Mouse (Mus musculus) testis, postnatal 10 days (tissue): ENCODE results near the gene Prpf8.
"Not testable (repeated sequence)": the region's sequence is repeated elsewhere in the genome, so short reads cannot be mapped to it uniquely, and the experiment has no call there.

Source experiments
- DNase-seq: peaks from one replicate; pipeline ENCODE4 v3.0.0; 2021; ENCODE audit warnings: low spot score

The Prpf8 gene

DNA sequence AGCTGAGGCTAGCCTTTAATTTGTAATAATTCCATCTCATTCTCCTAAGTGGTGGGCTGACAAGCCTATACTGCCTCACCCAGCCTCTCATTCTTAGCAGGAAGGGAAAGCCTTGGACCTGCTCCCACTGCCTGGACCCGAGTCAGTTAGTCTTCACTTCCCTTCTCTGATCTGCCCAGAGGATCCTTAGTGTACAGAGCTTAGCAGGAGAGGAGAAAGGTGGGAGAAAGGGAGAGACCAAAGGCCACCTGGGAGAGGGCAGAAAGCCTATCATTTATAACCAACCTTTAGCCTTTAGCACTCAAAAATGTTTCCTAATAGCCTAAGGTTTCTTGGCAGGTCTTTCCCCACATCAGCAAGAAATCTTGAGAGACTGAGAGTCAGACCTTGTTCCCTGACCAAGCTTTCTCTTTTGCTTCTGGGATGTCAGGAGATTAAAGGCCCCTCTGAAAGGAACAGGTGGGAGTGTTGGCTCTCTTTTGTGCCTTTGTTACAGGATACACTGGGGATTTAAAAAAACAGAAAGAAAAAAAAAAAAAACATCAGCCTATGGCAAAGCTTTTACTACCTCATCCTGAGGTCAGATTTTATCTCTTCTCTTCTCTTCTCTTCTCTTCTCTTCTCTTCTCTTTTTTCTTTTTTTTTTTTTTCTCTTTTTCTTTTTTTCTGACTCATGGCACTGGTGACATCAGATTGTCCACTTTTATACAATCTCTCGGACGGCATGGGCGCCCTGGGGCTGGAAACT is 47.8 kb downstream of the Prpf8 start:
- no peak for DNase-seq

DNA sequence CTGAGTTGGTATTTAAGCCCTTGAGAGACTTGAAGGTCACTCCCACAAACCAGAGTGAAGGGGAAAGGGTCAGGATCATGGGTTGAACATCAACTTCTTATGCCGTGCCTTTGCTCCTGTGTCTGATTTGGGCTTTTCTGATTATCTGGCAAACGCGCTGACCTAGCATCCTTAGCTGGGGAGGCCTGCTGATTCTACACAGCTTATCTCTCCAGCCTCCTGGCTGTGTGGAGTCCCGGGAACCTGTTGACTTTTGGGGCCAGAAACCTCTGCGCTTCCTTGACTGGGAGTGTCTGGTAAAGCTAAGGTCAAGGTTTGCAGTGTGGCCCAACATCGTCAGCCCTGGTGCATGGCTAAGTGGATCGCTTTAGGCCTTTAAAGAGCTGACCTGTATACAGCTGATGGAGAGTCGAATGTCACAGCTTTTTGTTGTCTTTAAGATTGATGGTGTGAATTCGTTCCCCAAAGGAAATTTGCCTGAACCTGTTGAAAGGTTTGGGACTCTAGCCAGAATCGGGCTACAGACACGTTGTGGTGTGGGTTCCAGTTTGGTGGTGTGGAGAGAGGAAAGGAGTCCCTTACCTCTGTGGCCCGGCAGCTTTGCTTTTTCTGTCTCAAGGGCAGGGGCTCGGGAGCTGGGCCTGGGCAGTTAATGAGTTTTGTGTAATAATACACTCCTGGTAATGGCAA is 48.6 kb downstream of the Prpf8 start:
- no peak for DNase-seq

DNA sequence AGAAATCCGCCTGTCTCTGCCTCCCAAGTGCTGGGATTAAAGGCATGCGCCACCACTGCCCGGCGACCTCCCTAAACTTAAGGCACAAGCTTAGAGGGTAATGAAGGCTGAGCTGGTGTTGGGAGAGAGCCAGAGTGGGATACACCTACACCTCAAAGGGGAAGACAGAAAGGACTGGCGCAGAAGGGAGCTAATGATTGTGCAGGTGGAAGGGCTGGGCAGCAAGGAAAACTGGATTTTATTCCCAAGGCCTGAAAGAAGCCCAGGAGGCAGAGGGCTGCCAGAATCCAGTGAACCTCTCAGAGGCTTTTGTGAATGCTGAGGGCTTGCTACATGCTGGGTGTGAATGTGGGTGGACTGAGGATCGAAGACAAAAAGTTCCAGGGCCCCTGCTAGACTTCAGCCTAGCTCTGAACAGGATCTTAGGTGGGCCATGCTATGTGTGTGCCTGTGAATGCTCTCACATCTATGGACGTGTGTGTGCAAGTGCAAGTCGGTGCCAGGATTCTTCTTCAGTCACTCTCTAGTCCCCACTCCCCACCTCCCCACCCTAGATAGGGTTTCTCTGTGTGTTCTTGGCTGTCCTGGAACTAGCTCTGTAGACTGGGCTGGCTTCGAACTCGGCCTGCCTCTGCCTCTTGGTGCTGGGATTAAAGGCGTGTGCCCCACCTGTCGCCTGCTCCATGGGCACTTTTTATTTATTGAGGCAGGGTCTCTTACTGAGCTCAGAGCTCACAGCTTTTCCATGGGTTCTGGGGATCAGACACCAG is 49.8 kb downstream of the Prpf8 start:
- DNase-seq: no peak

DNA sequence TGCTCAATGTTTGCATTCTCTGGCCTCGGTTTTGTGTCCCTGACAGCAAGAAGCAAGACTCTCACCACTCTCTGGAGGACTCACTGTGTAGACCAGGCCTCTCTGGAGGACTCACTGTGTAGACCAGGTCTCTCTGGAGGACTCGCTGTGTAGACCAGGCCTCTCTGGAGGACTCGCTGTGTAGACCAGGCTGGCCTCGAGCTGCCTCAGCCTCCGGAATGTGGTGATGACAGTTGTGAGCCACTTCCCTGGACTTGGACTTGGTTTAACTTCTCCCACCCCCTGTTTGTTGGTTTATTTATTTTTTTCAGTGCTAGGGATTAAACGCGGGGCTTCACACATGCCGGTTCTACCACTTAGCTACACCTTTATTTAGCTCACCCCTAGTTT is 50.4 kb downstream of the Prpf8 start:
- no peak for DNase-seq

DNA sequence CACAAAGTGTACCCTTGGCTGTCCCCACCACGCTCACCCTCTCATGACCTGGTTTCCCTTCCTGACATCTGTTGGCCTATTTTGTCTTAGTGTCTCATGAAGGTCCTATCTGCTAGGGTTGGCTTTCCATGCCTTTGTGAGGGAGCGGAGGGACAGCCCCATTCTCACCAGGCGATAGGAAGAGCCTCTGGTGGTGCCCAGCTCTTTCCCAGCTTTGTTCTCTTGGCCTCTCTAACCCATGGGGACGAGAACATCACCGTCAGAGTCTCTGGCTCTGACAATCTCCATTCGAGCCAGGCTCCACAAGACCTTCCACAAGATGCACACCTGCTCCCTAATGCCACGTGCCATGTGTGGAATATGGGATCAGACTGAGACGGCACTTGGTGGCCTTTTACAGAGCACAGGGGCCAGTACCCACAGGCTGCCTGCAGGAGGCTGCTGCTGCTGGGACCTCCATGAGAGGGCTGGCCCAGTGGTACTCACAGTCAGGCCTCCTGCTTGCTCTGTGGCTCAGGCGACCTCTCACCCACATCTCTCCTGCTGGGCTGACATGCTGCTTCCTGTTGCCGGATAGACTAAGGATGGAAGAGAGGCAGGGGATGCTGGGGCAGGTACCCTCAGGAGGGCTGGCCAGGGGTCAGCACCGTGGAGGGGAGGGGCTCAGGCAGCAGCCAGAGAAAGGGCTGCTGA is 51.0 kb downstream of the Prpf8 start:
- DNase-seq: no peak

DNA sequence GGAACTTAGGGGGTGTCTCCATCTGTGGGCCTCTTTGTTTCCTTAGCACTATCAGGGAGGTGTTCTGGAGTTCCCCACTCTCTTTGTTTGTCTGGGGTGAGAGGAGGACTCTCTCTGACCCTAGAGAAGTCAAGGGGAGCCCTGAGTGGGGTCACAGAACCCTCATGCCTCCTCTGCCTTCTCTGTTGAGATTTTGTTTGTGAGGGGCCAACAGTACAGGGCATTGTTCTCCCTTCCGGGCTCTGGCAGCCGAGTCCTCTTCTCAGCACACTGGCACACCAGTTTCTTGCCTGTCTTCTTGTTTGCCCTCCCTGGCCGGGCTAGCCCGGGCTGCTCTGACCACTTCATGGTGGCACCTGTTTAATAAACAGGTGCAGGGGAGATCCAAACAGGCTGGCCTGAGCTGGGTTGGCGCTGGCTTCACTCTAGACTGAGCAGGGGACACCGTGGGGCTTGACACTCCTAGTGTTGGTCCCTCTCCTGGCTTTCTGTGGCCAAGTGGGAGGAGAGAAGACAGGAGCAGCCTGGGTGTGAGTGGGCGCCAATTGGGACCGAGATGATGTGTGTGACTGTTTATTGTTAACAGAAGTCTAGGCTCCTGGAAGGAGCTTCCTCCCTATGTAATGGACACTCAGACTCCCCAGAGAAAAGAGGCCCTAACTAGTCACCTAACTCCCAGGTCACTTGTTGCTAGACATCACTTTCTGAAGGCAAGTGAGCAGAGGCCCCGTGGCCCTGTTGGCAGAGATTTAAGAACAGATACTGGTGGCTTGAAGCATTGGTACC is 51.8 kb downstream of the Prpf8 start:
- DNase-seq: no peak

DNA sequence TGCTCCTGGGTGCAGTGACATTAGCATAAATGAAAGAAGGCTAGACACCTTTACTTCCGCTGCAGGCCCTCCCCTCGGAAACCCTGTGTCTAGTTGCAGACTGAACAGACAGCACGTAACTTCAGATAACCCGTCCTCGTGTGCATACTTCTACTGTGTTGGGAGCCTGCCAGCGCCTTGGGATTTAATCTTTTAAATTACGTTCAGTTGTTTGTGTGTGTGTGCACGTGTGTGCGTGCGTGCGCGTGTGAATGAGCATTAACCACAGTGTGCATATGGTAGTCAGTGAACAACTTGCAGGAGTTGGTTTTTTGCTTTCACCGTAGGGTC is 52.3 kb downstream of the Prpf8 start:
- no peak for DNase-seq

DNA sequence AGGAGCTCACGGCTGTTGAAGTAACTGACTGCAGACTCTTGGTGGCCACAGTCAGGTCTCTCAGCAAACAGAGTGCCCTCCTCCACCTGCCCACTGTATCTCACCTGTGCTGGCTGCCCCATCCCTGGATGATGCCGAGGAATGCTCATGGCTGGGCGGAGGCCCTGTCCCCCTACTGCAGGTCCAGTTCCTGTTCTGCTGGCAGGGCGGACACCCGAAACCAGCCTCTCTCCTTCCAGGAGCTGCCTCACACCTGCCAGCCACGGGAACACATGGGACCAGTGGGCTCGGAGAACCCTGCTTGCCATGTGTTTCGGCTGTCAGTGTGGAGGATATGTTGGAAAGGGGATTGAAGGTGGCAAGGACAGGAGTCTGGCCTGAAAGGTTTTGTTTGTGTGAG is 53.6 kb downstream of the Prpf8 start:
- no peak for DNase-seq

DNA sequence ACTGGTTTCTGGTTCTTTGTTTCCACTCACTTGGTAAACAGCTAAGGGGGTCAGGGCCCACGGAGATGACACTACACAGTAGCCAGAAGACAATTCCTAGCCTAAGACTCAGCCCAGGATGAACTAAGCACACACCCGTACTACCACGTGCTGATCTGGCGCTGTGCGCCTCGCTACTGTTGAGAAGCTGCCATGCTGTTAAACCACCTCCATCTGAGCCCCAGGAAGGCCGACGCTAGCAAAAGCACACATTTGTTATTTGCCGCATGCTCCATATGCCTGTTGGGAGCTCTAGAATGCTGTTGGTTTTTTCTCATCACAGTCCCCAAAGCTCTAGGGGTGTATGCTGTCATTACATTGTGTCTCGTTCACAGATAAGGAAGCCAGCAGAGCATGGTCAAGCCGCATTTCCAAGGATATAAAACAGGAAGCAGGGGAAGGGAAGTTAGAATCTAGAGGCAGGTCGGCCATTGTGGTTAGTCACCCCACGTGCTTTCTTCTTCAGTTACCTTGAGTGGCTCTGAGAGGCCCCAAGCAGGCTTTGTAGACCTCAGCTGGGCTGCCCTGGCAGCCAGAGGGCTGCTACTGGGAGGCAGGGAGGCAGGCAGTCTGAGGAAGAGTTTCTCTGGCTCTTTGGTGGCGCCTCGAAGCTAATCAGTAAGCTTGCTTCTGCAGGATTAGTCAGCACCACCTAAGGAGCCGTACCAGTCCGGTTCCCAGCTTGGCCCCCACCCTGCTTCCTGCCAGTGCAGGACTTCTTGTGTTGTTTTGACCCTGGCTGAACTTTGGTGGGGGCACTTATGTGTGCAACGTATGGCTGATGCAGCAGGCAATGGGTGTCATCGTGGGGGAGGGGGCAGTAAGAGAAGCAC is 54.3 kb downstream of the Prpf8 start:
- DNase-seq: no peak

DNA sequence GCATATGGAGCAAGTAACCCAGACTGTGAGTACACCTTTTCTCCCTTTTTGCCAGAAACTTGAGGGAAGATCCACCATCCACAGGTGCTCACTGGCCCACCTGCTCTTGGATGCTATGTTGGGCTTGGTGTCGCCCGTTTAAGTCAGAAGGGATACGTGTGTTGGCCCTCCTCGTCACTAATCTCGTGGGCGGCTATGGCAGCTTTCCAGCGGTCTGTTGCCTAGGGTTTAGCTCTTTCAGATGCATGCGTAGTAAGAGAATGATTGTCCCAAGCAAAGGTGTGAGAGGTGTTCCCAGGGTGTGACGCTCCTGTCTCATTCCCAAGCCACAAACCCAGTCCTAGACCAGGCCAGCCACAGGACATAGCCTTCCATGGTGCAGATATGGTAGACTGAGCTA is 58.1 kb downstream of the Prpf8 start:
- DNase-seq: no peak

DNA sequence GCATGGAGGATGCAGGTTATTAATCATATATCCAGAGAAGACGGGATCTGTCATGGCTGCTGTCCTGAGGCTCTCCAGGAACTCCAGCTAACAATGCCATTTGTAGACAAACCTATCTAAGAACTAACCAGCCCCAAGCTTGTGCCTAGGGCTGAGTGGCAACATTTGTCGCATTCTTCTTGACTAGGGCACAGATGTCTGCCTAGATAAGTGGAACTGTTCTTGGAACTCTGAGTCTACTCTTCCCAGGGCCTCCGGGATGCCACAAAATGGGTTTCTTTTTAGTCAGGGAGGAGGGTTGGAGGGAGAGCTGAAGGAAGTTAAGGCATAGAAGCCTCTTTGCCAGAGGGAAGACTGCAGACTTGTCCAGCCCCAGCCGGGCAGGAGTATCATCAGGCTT is 59.4 kb downstream of the Prpf8 start:
- no peak for DNase-seq

DNA sequence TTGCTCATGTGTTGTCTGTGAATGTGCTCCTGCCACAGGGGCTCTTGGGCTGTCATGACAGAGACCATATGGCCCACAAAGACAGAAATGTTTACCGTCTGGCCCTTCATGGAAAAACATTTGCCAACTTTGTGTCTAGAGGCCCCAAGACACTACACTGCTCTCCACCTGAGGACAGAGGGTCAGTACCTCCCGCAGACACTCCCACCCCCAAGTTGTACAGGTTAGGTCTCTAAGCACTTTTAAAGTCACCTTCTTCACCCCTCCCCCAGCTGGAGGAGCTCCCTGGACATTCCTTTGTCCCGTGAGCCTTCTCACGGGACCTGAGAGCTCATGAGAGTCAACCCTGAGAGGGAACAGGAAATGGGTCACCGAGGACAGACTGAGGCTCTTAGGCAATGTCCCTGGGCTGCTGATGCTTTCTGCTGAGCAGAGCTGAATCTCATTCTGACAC is 63.1 kb downstream of the Prpf8 start:
- DNase-seq: no peak

DNA sequence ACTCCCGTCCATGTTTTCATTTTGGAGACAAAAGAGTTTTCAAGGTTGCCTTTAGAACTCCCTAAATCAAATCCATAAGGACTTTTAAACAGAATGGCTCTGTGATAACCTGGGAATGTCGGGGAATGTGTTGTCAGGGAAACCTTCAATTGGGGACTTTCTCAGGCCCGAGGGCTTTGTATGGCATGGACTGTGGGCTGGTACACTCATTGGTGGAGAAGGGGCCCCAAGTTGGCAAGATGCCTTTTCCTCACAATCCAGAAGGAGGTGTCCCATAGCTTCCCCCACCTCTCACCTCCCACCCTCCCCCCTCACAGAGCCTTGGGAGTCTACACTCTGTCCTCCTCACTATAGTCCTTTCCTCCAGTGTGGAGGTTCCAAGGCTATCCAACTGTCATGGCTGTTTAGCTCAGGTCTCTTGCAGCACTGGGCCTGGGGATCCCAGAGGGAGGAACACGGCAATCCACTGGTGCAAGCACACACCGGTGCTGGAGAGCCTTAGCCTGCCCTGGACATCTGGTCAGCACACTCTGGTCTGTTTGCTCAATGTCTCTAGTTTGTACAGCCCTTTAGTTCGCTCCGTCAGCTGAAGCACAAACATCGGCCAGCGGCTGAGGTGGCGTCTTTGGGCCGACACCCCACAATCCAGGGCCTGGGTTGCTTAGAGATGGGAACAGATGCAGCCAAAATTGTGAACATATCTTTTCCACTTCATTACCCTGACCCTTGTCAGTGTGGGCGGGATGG is 63.8 kb downstream of the Prpf8 start:
- no peak for DNase-seq

DNA sequence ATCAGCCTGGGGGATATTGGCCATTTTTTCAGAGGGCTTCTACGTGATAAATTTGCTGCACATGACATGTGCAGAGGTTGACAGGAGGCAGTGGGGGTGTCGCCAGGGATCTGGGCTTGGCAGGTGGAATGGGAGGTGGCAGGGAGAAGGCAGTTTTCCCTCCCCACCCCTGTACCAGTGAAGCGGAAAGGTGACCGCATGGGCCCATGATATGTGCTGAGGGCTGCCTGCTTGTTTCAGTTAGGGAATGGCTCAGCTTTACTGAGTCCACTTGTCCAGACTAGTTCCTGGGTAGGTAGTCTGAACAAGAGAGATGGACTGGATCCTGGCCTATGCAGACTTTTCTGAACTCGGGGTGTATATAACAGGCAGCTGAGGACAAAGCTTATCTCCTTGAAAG is 64.7 kb downstream of the Prpf8 start:
- DNase-seq: no peak

DNA sequence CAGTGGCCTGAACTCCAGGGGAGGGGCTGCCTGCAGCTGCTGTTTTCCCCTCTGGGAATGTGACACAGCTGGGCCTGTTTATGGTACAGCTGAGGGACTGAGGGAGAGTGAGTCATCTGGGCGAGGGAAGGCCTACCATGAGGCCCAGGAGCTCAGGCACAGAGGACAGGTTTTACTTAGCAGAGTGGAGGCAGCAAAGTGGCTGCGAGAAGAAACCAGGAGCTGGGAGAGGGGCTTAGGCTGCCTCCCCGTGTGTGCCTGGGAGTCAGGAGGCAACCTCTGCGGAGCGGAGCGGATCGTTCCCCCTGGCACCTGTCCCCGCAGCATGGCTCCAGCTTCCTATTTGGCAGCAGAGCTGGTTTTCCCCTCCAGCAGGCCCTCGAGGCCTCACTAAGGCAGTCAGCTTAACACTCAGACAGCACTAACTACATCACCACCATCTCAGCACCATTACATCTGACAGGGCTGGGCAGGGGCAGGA is 65.4 kb downstream of the Prpf8 start:
- DNase-seq: no peak

DNA sequence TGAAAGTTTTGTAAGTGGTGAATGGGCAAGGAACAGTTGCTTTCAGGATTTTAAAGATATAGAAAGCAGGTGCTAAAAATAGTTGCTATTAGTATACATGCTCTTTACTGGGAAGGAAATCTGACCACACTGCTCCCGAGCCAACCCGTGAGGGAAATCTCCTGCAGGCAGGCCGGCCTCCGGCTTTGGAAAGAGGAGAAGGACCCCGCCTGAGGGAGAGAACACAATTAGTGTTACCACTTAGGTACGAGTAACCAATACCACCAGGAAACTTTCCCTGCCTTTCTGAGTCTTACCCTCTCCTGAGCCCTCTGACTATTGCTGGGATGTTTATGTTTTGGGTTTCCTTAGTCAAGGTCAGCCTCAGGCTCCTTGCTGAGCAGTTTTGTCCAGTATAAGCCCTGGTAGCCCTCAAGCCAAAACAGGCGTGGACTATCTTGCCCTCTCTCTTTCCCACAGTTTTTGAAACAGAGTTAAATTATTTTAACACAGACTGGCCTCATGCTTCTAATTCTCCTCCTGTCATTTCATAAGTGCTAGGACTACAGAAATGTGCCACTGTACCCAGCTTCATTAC is 66.4 kb downstream of the Prpf8 start:
- DNase-seq: no peak

DNA sequence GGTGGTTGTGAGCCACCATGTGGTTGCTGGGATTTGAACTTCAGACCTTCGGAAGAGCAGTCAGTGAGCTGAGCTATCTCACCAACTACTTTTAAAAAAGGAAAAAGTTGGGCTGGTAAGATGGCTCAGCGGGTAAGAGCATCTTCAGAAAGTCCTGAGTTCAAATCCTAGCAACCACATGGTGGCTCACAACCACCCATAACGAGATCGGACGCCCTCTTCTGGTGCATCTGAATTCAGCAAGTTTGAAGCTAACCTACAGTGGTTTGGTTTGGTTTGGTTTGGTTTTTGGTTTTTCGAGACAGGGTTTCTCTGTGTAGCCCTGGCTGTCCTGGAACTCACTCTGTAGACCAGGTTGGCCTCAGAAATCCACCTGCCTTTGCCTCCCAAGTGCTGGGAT is 69.4 kb downstream of the Prpf8 start:
- not testable (repeated sequence) for DNase-seq

DNA sequence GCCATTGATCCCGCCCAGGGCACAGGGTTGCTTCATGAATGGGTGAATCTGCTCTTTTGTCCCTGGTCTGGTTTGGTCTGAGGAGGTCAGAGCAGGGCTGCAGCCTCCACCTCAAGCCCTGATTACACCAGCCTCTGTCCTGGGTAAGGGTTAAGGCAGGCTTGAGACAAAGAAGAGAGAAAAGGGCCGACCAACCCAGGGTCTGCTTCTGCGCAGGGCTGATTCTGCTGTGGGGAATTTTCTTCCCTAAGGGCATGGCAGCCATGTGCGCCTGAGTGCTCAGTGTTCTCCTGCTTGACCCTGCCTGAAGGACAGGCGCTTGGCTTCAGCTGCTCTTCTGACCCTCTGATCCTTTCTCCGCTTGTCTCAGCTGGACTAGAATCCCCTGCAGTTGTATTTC is 70.5 kb downstream of the Prpf8 start:
- DNase-seq: no peak

DNA sequence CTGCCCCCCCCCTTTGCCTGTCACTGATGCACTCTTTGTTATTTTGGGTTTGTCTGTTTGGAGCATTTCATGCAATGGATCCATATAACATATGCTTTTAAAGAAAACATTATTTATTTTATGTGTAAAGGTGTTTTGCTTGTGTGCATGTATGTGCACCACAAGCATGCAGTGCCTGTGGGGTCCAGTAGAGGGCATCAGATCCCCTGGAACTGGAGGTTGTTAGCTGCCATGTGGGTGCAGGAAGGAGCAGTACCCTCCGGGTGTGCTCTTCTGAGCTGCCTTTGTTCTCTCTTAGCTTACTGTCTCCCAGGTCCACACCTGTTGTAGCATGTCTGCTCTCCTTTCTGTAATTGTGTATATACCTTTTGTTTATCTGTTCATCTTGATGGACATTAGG is 71.5 kb downstream of the Prpf8 start:
- no peak for DNase-seq
